Comparison of ENCODE assay signal across 26 mouse cellular contexts in the genomic region with DNA sequence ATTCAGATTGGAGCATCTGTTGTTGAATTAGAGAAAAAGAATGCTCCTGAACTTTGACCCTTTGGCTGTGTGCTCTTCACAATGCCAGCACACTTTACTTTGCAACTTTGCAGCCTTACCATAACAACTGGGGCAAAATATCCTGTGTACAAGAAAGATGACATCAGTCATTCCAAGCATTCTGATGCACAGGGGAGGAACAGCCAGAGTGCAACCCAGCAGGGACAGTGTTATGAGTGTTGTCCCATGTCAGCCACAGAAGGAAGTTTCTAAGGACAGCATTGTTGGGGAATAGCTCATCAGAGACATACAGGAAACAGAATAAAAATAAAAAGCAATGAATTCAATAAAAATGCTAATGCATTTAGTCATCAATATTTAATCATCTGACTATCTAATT.
A peak's percentile ranks its signal among the peaks of the same experiment; 100 is the strongest.
DNase-seq lines count a peak whose midpoint lies in the region; ATAC-seq and TF ChIP-seq lines count a peak whose summit lies in the region.
"Had no signal": no experiment of that assay in that cellular context is flagged by ENCODE, and none has a peak within 500 bp of the region (broad histone marks: within the 10 kb centered on the region; RNA-seq: fewer than 3 reads in every experiment).

No protein-coding gene starts in this region.

- H3K79me2 ChIP-seq in liver, adult 2 months (ENCODE audit: control insufficient read depth, insufficient read depth, low read length) = no peaks in the 10 kb centered on the region

- no peaks in the 10 kb centered on the region for H3K27me3 ChIP-seq in kidney, postnatal 0 days (ENCODE audit: insufficient read depth, low read length)
- no peaks in the 10 kb centered on the region for H3K27me3 ChIP-seq in liver, adult 2 months (ENCODE audit: control insufficient read depth, insufficient read depth, low read length)
- no peaks in the 10 kb centered on the region for H3K27me3 ChIP-seq in liver, embryonic 11.5 days (replicated peaks; ENCODE audit: control insufficient read depth, insufficient read depth, low read length)
- H3K27me3 ChIP-seq: CH12.LX; embryonic facial prominence, embryonic 12.5 days; forebrain, embryonic 13.5 days; forebrain, embryonic 15.5 days had no signal

- H3K4me3 ChIP-seq in kidney, postnatal 0 days (replicated peaks; ENCODE audit: low read depth, low read length) = no peak overlapping the region
- no peak overlapping the region for H3K4me3 ChIP-seq in liver, adult 2 months (ENCODE audit: insufficient read depth, low read depth, low read length)
- no peak overlapping the region for H3K4me3 ChIP-seq in liver, embryonic 11.5 days (ENCODE audit: low read depth, low read length)
- H3K4me3 ChIP-seq: embryonic facial prominence, embryonic 10.5 days; embryonic facial prominence, embryonic 12.5 days; forebrain, embryonic 13.5 days; forebrain, embryonic 15.5 days had no signal

- H3K27ac ChIP-seq in kidney, postnatal 0 days = no peak overlapping the region
- H3K27ac ChIP-seq in liver, adult 2 months (replicated peaks; ENCODE audit: insufficient read depth, low read depth, low read length) = no peak overlapping the region
- no peak overlapping the region for H3K27ac ChIP-seq in liver, embryonic 11.5 days (ENCODE audit: low read depth, low read length)
- H3K27ac ChIP-seq: embryonic facial prominence, embryonic 10.5 days; embryonic facial prominence, embryonic 12.5 days; forebrain, embryonic 13.5 days; forebrain, embryonic 15.5 days had no signal

- ATAC-seq in kidney, postnatal 0 days (replicated peaks; ENCODE audit: low FRiP score, low read depth) = no peak
- no peak for ATAC-seq in liver, embryonic 11.5 days (replicated peaks; ENCODE audit: low FRiP score)
- ATAC-seq: activated CD4-positive, CD25-positive, alpha-beta regulatory T cell, adult 4 months; CD4-positive, CD25-positive, alpha-beta regulatory T cell, adult 4 months; forebrain, embryonic 13.5 days; forebrain, embryonic 15.5 days; forebrain, postnatal 0 days had no signal

- H3K4me2 ChIP-seq in kidney, postnatal 0 days (ENCODE audit: low read length) = no peak overlapping the region
- no peak overlapping the region for H3K4me2 ChIP-seq in liver, embryonic 11.5 days
- H3K4me2 ChIP-seq: embryonic facial prominence, embryonic 12.5 days; forebrain, embryonic 13.5 days; forebrain, embryonic 15.5 days had no signal

- no peak for TF ChIP-seq CTCF in kidney, postnatal 0 days (IDR thresholded peaks at IDR 0.05; ENCODE audit: low read depth)
- TF ChIP-seq CTCF in liver, adult 2 months (IDR thresholded peaks at IDR 0.05; ENCODE audit: low read depth, low read length) = no peak

- no peaks in the 10 kb centered on the region for H3K36me3 ChIP-seq in kidney, postnatal 0 days (ENCODE audit: insufficient read depth, low read length)
- no peaks in the 10 kb centered on the region for H3K36me3 ChIP-seq in liver, adult 2 months (ENCODE audit: control insufficient read depth, insufficient read depth, low read length)
- no peaks in the 10 kb centered on the region for H3K36me3 ChIP-seq in liver, embryonic 11.5 days (ENCODE audit: control insufficient read depth, insufficient read depth, low read length)
- H3K36me3 ChIP-seq: embryonic facial prominence, embryonic 10.5 days; embryonic facial prominence, embryonic 12.5 days; forebrain, embryonic 15.5 days; G1E had no signal

- no peak for TF ChIP-seq POLR2A in liver, adult 2 months (IDR thresholded peaks at IDR 0.05; ENCODE audit: extremely low read depth, insufficient read depth, low read length)

- peak; percentile 37 for DNase-seq in kidney, postnatal 0 days (ENCODE audit: low spot score)
- DNase-seq in kidney, postnatal 4 days = no peak
- DNase-seq in liver, adult 2 months (ENCODE audit: extremely low read depth, low read depth, low spot score) = peak; percentile 17
- DNase-seq in liver, embryonic 11.5 days (ENCODE audit: low spot score) = no peak
- peak; percentile 91 for DNase-seq in Muller cell, postnatal 12 days (ENCODE audit: inconsistent ontology term)
- peak; percentile 22 for DNase-seq in adipocyte (ENCODE audit: low spot score)
- no peak for DNase-seq in gastrocnemius, postnatal 4 days (ENCODE audit: low spot score in 2 of 2)
- DNase-seq in right cerebral cortex, postnatal 14 days = no peak
- DNase-seq: adrenal gland, adult 2 months; adrenal gland, postnatal 10 days; adrenal gland, postnatal 25 days; B cell, adult 2 months; cerebellum, adult 11 months; cerebellum, adult 2 months; cerebellum, adult 9-10 months; cerebellum, postnatal 10 days; cerebellum, postnatal 25 days; forebrain, postnatal 0 days had no signal

- no peaks in the 10 kb centered on the region for H3K9me3 ChIP-seq in kidney, postnatal 0 days (replicated peaks; ENCODE audit: low read length)
- H3K9me3 ChIP-seq in liver, embryonic 11.5 days (ENCODE audit: control insufficient read depth, low read length) = no peaks in the 10 kb centered on the region
- H3K9me3 ChIP-seq: embryonic facial prominence, embryonic 10.5 days; embryonic facial prominence, embryonic 12.5 days; forebrain, embryonic 13.5 days; forebrain, embryonic 15.5 days; G1E had no signal

- H3K4me1 ChIP-seq in kidney, postnatal 0 days (replicated peaks; ENCODE audit: insufficient read depth, low read length) = no peaks in the 10 kb centered on the region
- no peaks in the 10 kb centered on the region for H3K4me1 ChIP-seq in liver, adult 2 months (ENCODE audit: control insufficient read depth, insufficient read depth, low read length)
- H3K4me1 ChIP-seq in liver, embryonic 11.5 days (replicated peaks; ENCODE audit: control insufficient read depth, insufficient read depth, low read length) = no peaks in the 10 kb centered on the region
- H3K4me1 ChIP-seq: embryonic facial prominence, embryonic 12.5 days; forebrain, embryonic 13.5 days; forebrain, embryonic 15.5 days had no signal

- no peak overlapping the region for H3K9ac ChIP-seq in kidney, postnatal 0 days (ENCODE audit: low read depth, low read length)
- no peak overlapping the region for H3K9ac ChIP-seq in liver, adult 2 months (ENCODE audit: low read depth, low read length)
- H3K9ac ChIP-seq in liver, embryonic 11.5 days (ENCODE audit: low read depth, low read length) = no peak overlapping the region
- H3K9ac ChIP-seq: embryonic facial prominence, embryonic 12.5 days; forebrain, embryonic 13.5 days; forebrain, embryonic 15.5 days; forebrain, postnatal 0 days had no signal

Comparison
In these comparisons a context has a peak if more than half of its experiments do, and no peak if none do; other contexts are left out.
1. DNase-seq: peak in kidney, postnatal 0 days (single experiment), liver, adult 2 months (single experiment), Muller cell, postnatal 12 days (single experiment) and adipocyte (single experiment); none in kidney, postnatal 4 days (0 of 2), liver, embryonic 11.5 days (single experiment), gastrocnemius, postnatal 4 days (0 of 2) and right cerebral cortex, postnatal 14 days (single experiment).